Mouse (Mus musculus) stomach, embryonic 16.5 days (tissue): ENCODE data around the gene Ttc30a1. TPM values are rescaled to one million over a fixed set of nuclear protein-coding genes. Genes with fewer than 3 reads are reported as not detected.

Source experiments
- ATAC-seq: fragments of 200-750 bp; cut with Nextera tagmentation; 2 replicates; pipeline ENCODE4 v1.8.0; 2017; ENCODE audit warnings: moderate number of reproducible peaks, moderate TSS enrichment; ENCODE audit not compliant: insufficient read depth, low FRiP score
- H3K27ac ChIP-seq: fragments of 300-500 bp; sonication (generic); 2 replicates; pipeline ENCODE4 v1.5.1; 2014; ENCODE audit warnings: low read length
- H3K27me3 ChIP-seq: fragments of 300-500 bp; sonication (generic); 2 replicates; pipeline ENCODE4 v1.6.1; 2014; ENCODE audit warnings: low read length, control low read depth, mixed read lengths; ENCODE audit not compliant: control insufficient read depth, insufficient read depth
- H3K36me3 ChIP-seq: fragments of 300-500 bp; sonication (generic); 2 replicates; pipeline ENCODE4 v1.6.1; 2014; ENCODE audit warnings: low read length; ENCODE audit not compliant: control insufficient read depth, insufficient read depth
- H3K4me1 ChIP-seq: fragments of 300-500 bp; sonication (generic); 2 replicates; pipeline ENCODE4 v1.6.1; 2014; ENCODE audit warnings: low read length, control low read depth, mixed read lengths; ENCODE audit not compliant: control insufficient read depth, insufficient read depth
- H3K4me2 ChIP-seq: fragments of 300-500 bp; sonication (generic); 2 replicates; pipeline ENCODE4 v1.6.1; 2014; ENCODE audit warnings: low read depth, low read length, mixed read lengths
- H3K4me3 ChIP-seq: fragments of 300-500 bp; sonication (generic); replicated peaks from 2 replicates; pipeline ENCODE4 v1.5.1; 2014; ENCODE audit warnings: mild to moderate bottlenecking, low read length
- H3K9ac ChIP-seq: fragments of 300-500 bp; sonication (generic); 2 replicates; pipeline ENCODE4 v1.6.1; 2014; ENCODE audit warnings: low read length
- H3K9me3 ChIP-seq: fragments of 300-500 bp; sonication (generic); replicated peaks from 2 replicates; pipeline ENCODE4 v1.6.1; 2016; ENCODE audit warnings: low read length, control low read depth; ENCODE audit not compliant: control insufficient read depth
- WGBS: fragments of 180-500 bp; shearing (Covaris S2); extraction: QIAGEN DNeasy Blood & Tissue Kit; methylation state at CpG from one replicate; pipeline ENCODE4 v1.1.7; 2014; 5-methylcytosine and 5-hydroxymethylcytosine counted together
- polyA plus RNA-seq: library from polyadenylated mRNA; unstranded; fragments of >200 nt; fragmentation: Nextera tagmentation; extraction: Ambion mirVana; gene quantifications from 2 replicates; pipeline ENCODE4 v1.2.1, GENCODE M21; 2015

Gene Ttc30a1
- polyA plus RNA-seq, 1 experiment from 2014 or later = 7.6 TPM

- no peak overlapping the region for H3K4me2 ChIP-seq
- no peak overlapping the region for H3K9ac ChIP-seq
- no peaks in the 10 kb centered on the region for H3K9me3 ChIP-seq
- no peak for ATAC-seq
- WGBS = 43% methylated on average over 8 of the region's 8 CpGs
- no peaks in the 10 kb centered on the region for H3K36me3 ChIP-seq
- H3K4me1 ChIP-seq = no peaks in the 10 kb centered on the region
- no peak overlapping the region for H3K27ac ChIP-seq
- H3K27me3 ChIP-seq = no peaks in the 10 kb centered on the region; the same call in 1 of the 2 replicates
- H3K4me3 ChIP-seq = no peak overlapping the region
Measured at GRCm38 (mm10) chr2:76001392-76001791, 19.6 kb upstream of the Ttc30a1 start.

GRCm38 (mm10) chr2:75999636-76000035 lies 17.9 kb upstream of the Ttc30a1 start:
- Histone ChIP-seq H3K27ac (no peak overlapping the region), H3K4me2 (no peak overlapping the region), H3K4me1 (no peaks in the 10 kb centered on the region), H3K9me3 (no peaks in the 10 kb centered on the region), H3K27me3 (no peaks in the 10 kb centered on the region; the same call in 1 of the 2 replicates), H3K4me3 (no peak overlapping the region), H3K9ac (no peak overlapping the region), H3K36me3 (no peaks in the 10 kb centered on the region)
- WGBS = 38% methylated on average over 12 of the region's 12 CpGs
- no peak for ATAC-seq

- Histone ChIP-seq H3K4me1 (no peaks in the 10 kb centered on the region), H3K4me2 (no peak overlapping the region), H3K36me3 (no peaks in the 10 kb centered on the region), H3K9me3 (no peaks in the 10 kb centered on the region), H3K4me3 (no peak overlapping the region), H3K27me3 (no peaks in the 10 kb centered on the region; the same call in 1 of the 2 replicates), H3K27ac (no peak overlapping the region), H3K9ac (no peak overlapping the region)
- ATAC-seq = no peak
- WGBS = 21% methylated on average over 8 of the region's 8 CpGs
Measured at GRCm38 (mm10) chr2:75998692-75999091, 16.9 kb upstream of the Ttc30a1 start.

GRCm38 (mm10) chr2:75997726-75998125 lies 16.0 kb upstream of the Ttc30a1 start:
- Histone ChIP-seq H3K4me3 (no peak overlapping the region), H3K4me2 (no peak overlapping the region), H3K9ac (no peak overlapping the region), H3K36me3 (no peaks in the 10 kb centered on the region), H3K9me3 (no peaks in the 10 kb centered on the region), H3K27me3 (no peaks in the 10 kb centered on the region; the same call in 1 of the 2 replicates), H3K4me1 (no peaks in the 10 kb centered on the region), H3K27ac (no peak overlapping the region)
- ATAC-seq = no peak
- 41% methylated on average over 12 of the region's 12 CpGs for WGBS

- H3K4me1 ChIP-seq = peaks cover 11% of the 10 kb centered on the region
- H3K27me3 ChIP-seq = no peaks in the 10 kb centered on the region
- no peak overlapping the region for H3K27ac ChIP-seq
- no peaks in the 10 kb centered on the region for H3K9me3 ChIP-seq
- H3K36me3 ChIP-seq = no peaks in the 10 kb centered on the region
- no peak overlapping the region for H3K9ac ChIP-seq
- no peak overlapping the region for H3K4me3 ChIP-seq
- WGBS = 93% methylated on average over 11 of the region's 11 CpGs
- ATAC-seq = no peak
- H3K4me2 ChIP-seq = no peak overlapping the region
Measured at GRCm38 (mm10) chr2:75994841-75995240, 13.1 kb upstream of the Ttc30a1 start.

- Histone ChIP-seq H3K27ac (0 out of 2 replicates have a peak overlapping the region, but pooled peaks have one; percentile 19), H3K4me3 (no peak overlapping the region), H3K9ac (no peak overlapping the region), H3K27me3 (no peaks in the 10 kb centered on the region), H3K36me3 (no peaks in the 10 kb centered on the region), H3K9me3 (no peaks in the 10 kb centered on the region), H3K4me2 (no peak overlapping the region), H3K4me1 (peaks cover 19% of the 10 kb centered on the region)
- peak; percentile 47; the same call in 1 of the 2 replicates for ATAC-seq
- 31% methylated on average over 6 of the region's 6 CpGs for WGBS
Measured at GRCm38 (mm10) chr2:75991581-75992205, 9.9 kb upstream of the Ttc30a1 start.

- H3K4me3 ChIP-seq = no peak overlapping the region
- no peaks in the 10 kb centered on the region for H3K36me3 ChIP-seq
- 49% methylated on average over 13 of the region's 13 CpGs for WGBS
- H3K9ac ChIP-seq = no peak overlapping the region
- no peaks in the 10 kb centered on the region for H3K27me3 ChIP-seq
- H3K27ac ChIP-seq = 0 out of 2 replicates have a peak overlapping the region, but pooled peaks have one; percentile 10
- no peaks in the 10 kb centered on the region for H3K9me3 ChIP-seq
- H3K4me2 ChIP-seq = peak overlapping the region; percentile 20; the same call in 1 of the 2 replicates
- ATAC-seq = no peak
- peaks cover 19% of the 10 kb centered on the region for H3K4me1 ChIP-seq
Measured at GRCm38 (mm10) chr2:75990885-75991539, 9.2 kb upstream of the Ttc30a1 start.

GRCm38 (mm10) chr2:75989694-75990093 lies 7.9 kb upstream of the Ttc30a1 start:
- 62% methylated on average over 4 of the region's 4 CpGs for WGBS
- no peak for ATAC-seq

GRCm38 (mm10) chr2:75988779-75989363 lies 7.1 kb upstream of the Ttc30a1 start:
- ATAC-seq = no peak
- Histone ChIP-seq H3K4me1 (peaks cover 19% of the 10 kb centered on the region), H3K27me3 (no peaks in the 10 kb centered on the region), H3K4me3 (no peak overlapping the region), H3K27ac (no peak overlapping the region), H3K9ac (no peak overlapping the region), H3K4me2 (no peak overlapping the region), H3K36me3 (no peaks in the 10 kb centered on the region), H3K9me3 (no peaks in the 10 kb centered on the region)
- 27% methylated on average over 7 of the region's 7 CpGs for WGBS

More at GRCm38 (mm10) chr2:75989694-75990093, 7.9 kb upstream of the Ttc30a1 start:
- H3K27me3 ChIP-seq = no peaks in the 10 kb centered on the region
- no peaks in the 10 kb centered on the region for H3K36me3 ChIP-seq
- H3K27ac ChIP-seq = no peak overlapping the region
- H3K4me3 ChIP-seq = no peak overlapping the region
- H3K4me2 ChIP-seq = no peak overlapping the region
- H3K4me1 ChIP-seq = peaks cover 19% of the 10 kb centered on the region
- H3K9me3 ChIP-seq = no peaks in the 10 kb centered on the region
- no peak overlapping the region for H3K9ac ChIP-seq
